Mouse (Mus musculus): Measurements from ENCODE around the gene Ppm1e.

DNA sequence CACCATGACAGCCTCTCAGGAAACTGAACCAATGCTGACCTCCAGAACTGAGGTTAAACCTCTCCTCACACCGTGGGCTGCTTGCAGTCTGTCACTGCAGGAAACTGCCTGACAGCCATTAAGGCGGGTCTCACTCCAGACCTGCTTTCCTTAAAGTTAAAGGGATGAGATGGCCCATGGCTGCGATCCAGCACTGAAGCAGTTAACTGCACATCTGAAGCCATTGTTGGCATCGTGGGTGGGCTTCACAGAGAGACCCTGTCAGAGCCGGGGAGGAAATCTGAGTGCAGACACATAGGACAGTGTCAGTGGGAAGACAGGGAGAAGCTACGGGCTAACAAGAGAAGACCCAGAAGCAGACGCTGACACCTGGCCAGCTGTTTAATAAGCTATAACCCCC is 94.9 kb downstream of the Ppm1e start:
- TF ChIP-seq CTCF (IDR thresholded peaks at IDR 0.05; ENCODE audit: low read depth) (no peak), EP300 (optimal IDR thresholded peaks at IDR 0.05) (no peak)
